Mouse (Mus musculus) heart, postnatal 0 days (tissue): Measurements from ENCODE around the gene Cstb.

ENCODE experiments used
- CTCF ChIP-seq: IDR thresholded peaks from 2 replicates; pipeline ENCODE4 v1.5.1; 2016; ENCODE audit warnings: antibody characterized with exemption, control low read depth, low read depth
- EP300 ChIP-seq: IDR thresholded peaks from 2 replicates; pipeline ENCODE4 v1.6.1; 2016; ENCODE audit warnings: antibody characterized with exemption, low read depth

DNA sequence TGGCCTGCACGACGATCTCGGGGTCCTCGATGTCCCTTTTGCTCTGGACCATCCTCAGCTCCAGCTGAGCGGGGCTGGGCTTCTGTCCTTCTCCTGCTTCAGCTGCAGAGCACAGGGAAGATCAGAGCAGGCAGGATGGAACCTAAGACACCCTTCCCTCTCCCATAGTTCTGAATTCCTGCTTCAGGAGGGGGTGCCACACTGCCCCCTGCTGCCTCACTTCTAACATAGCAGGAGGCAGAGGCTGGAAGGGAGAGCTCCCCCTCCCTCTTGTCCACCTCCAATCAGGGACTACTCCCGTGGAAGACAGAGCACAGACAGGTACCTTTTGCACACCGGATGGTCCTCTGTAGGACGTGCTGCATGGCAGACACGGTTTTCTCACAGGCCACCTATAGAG, 15.3 kb downstream of the Cstb start:
- TF ChIP-seq CTCF (peak; percentile 61), EP300 (no peak)
